Mouse (Mus musculus) thymus, postnatal 36 days (tissue): ENCODE data around the gene Glt1d1.

Experiments used
- DNase-seq, 2 experiments: peaks; one replicate each; pipeline ENCODE4 v3.0.0; 2022; ENCODE audit warnings: mixed read lengths in 2 of 2

Gene Glt1d1

GRCm38 (mm10) chr5:127632167-127633145 is at the start of gene Glt1d1, which contains the start of gene Slc15a4:
Gene Glt1d1 (plus strand): TSS chr5:127632262.
Gene Slc15a4 (minus strand): TSS chr5:127632897.
- DNase-seq: no peak

- DNase-seq: no peak
Measured at GRCm38 (mm10) chr5:127583658-127584057, 48.4 kb upstream of the Glt1d1 start.

GRCm38 (mm10) chr5:127587854-127588253 is 44.2 kb upstream of the Glt1d1 start:
- DNase-seq: no peak

- no peak for DNase-seq
Measured at GRCm38 (mm10) chr5:127592406-127592805, 39.7 kb upstream of the Glt1d1 start.

- no peak for DNase-seq
Measured at GRCm38 (mm10) chr5:127592854-127593253, 39.2 kb upstream of the Glt1d1 start.

GRCm38 (mm10) chr5:127595676-127596075 is 36.4 kb upstream of the Glt1d1 start:
- DNase-seq: no peak

- no peak for DNase-seq
Measured at GRCm38 (mm10) chr5:127596862-127597261, 35.2 kb upstream of the Glt1d1 start.

- no peak for DNase-seq
Measured at GRCm38 (mm10) chr5:127602996-127603395, 29.1 kb upstream of the Glt1d1 start.

- DNase-seq: no peak
Measured at GRCm38 (mm10) chr5:127607507-127607906, 24.6 kb upstream of the Glt1d1 start.

- no peak for DNase-seq
Measured at GRCm38 (mm10) chr5:127609191-127609714, 22.8 kb upstream of the Glt1d1 start.

- no peak for DNase-seq
Measured at GRCm38 (mm10) chr5:127610787-127611509, 21.1 kb upstream of the Glt1d1 start.

- DNase-seq: no peak
Measured at GRCm38 (mm10) chr5:127611881-127612280, 20.2 kb upstream of the Glt1d1 start.

GRCm38 (mm10) chr5:127612397-127612796 is 19.7 kb upstream of the Glt1d1 start:
- no peak for DNase-seq

GRCm38 (mm10) chr5:127615459-127615858 is 16.6 kb upstream of the Glt1d1 start:
- no peak for DNase-seq

- DNase-seq: no peak
Measured at GRCm38 (mm10) chr5:127616151-127616550, 15.9 kb upstream of the Glt1d1 start.

- DNase-seq: peak; percentile 94 to 95
Measured at GRCm38 (mm10) chr5:127616884-127617635, 15.0 kb upstream of the Glt1d1 start.

GRCm38 (mm10) chr5:127618834-127619233 is 13.2 kb upstream of the Glt1d1 start:
- DNase-seq: no peak

GRCm38 (mm10) chr5:127620371-127620770 is 11.7 kb upstream of the Glt1d1 start:
- no peak for DNase-seq

- DNase-seq: no peak
Measured at GRCm38 (mm10) chr5:127621108-127621507, 11.0 kb upstream of the Glt1d1 start.

GRCm38 (mm10) chr5:127624427-127625213 is 7.4 kb upstream of the Glt1d1 start:
- DNase-seq: no peak

GRCm38 (mm10) chr5:127627242-127627641 is 4.8 kb upstream of the Glt1d1 start:
- DNase-seq: no peak

GRCm38 (mm10) chr5:127631671-127632070 is 391 bp upstream of the Glt1d1 start:
- no peak for DNase-seq
